Mouse (Mus musculus) layer of hippocampus, postnatal 10 days (tissue): ENCODE measurements around the gene Olfr853. TPM values are rescaled to one million over a fixed set of nuclear protein-coding genes. Genes with fewer than 3 reads are reported as not detected.

ENCODE experiments used
- DNase-seq, 2 experiments: peaks; one replicate each; pipeline ENCODE4 v3.0.0; 2021; ENCODE audit warnings: low spot score in 2 of 2
- long read RNA-seq: library from polyadenylated mRNA; stranded (forward); transcript quantifications from one replicate; pipeline ENCODE4 v2.0.0, GENCODE M21; 2023
- total RNA-seq, 2 experiments: library from RNA; stranded (reverse); gene quantifications; 2 replicates each; pipeline ENCODE4 v1.2.3; 2021

Olfr853 gene
- not detected for total RNA-seq
- long read RNA-seq = 0 reads

DNA sequence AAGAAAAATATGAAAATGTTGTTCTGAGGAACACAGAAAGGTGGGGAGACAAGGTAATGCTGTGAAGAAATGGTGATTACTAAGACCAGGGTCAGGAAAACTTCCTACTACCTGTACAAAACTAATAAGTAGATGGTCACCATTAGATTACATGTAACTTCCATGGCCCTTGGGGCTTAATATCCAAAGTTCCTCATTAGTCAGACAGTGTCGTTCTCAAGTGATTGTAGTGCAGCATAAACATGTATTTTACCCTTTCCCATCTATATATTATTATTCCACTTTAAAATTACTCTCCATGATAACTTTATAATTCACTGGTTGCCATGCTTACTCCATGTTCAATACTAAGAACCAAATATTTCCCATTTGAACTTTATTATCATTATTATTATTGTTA, at the start of gene Olfr853:
Olfr853 (minus strand) TSS at position 101 of the 400 bp plus-strand sequence.
- DNase-seq = no peak

DNA sequence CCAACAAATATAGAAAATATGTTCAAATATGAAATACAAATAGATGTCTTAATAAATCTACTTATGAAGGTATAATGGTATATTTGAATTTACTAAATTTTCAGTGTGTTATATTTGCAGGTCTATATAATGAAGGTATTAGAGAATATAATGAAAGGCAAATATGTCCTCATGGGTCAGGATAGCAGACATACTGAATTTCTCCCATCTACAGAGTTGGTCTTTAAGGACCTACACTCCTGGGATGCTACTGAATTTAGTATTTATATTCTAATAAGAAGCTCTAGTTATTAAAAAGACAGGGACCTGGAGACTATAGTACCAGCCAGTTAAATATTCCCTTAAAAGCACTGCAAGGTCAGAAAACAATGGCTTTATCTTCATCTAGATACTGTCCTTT, 41.4 kb upstream of the Olfr853 start, which contains the start of gene Olfr855:
Olfr855 (plus strand) TSS at position 301 of the 400 bp plus-strand sequence.
- DNase-seq = no peak

DNA sequence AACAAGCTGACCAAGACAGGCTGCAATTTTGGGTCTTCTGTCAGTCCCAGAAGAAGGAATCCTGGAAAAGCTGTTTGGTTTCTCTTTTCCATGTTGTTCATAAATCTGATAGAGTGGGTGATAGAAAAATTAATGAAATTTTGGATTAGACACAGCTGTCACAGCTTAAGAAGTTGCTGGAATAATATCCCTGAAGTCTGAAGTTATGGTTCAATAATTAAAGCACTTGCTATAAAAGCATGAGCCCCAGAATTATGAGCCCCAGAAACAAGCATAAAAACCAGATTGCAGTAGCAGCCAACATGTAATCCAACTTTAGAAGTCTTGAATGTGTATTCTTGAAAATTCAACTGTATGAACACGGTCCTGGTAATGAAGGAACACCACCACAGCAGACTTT, 26.4 kb upstream of the Olfr853 start, which contains the start of gene Olfr854:
Olfr854 (minus strand) TSS at position 101 of the 400 bp plus-strand sequence.
- no peak for DNase-seq

DNA sequence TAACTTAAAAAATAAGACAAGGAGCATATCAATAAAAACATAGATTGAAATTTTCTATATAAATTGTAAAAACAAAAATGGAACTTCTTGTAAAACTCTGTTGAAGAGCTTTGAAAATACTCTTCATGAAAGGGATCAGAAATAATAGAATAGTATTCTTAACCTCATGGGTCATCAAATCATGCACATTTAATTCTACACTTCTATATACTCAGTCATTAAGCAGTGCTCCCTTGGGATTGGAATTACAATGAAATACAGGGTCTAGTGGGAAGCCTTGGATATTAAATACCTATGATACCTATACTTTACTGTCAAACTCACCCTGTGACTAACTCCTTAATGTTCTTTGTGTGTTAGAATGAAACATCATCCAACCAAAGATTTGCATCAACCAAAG, 47.9 kb downstream of the Olfr853 start, which contains the start of gene Olfr851:
Olfr851 (plus strand) TSS at position 301 of the 400 bp plus-strand sequence.
- DNase-seq = no peak

Other genes with a start within 250 kb of the Olfr853 start
- not detected for gene Olfr844, start 224.7 kb downstream of the Olfr853 start, total RNA-seq
- not detected for gene Olfr845, start 204.6 kb downstream of the Olfr853 start, total RNA-seq
- not detected for gene Olfr846, start 177.1 kb downstream of the Olfr853 start, total RNA-seq
- gene Olfr847, start 162.4 kb downstream of the Olfr853 start, total RNA-seq = not detected
- gene Olfr849, start 100.8 kb downstream of the Olfr853 start, total RNA-seq = not detected
- not detected for gene Olfr850, start 62.8 kb downstream of the Olfr853 start, total RNA-seq
- gene Olfr851, start 47.8 kb downstream of the Olfr853 start, total RNA-seq = not detected
- gene Olfr854, start 26.3 kb upstream of the Olfr853 start, total RNA-seq = not detected
- not detected for gene Olfr855, start 41.5 kb upstream of the Olfr853 start, total RNA-seq
- gene Zfp317, start 81.0 kb upstream of the Olfr853 start, total RNA-seq = 10 to 100 TPM; 22.9 to 24.6 TPM
- gene Olfr857, start 168.4 kb upstream of the Olfr853 start, total RNA-seq = not detected
- not detected for gene Olfr58, start 239.2 kb upstream of the Olfr853 start, total RNA-seq